Mouse (Mus musculus) cerebellum, postnatal 4 days (tissue): ENCODE data around the gene Ywhab.

Experiments
- DNase-seq, 2 experiments: peaks; one replicate each; pipeline ENCODE4 v3.0.0; 2022; ENCODE audit warnings: low spot score in 2 of 2, mixed read lengths in 1 of 2

The Ywhab gene

GRCm38 (mm10) chr2:163994654-163994976 lies at the start of gene Ywhab:
Gene Ywhab (plus strand): TSS chr2:163994960.
- DNase-seq: no peak

GRCm38 (mm10) chr2:163946221-163946620 lies 48.5 kb upstream of the Ywhab start:
- no peak for DNase-seq

DNA sequence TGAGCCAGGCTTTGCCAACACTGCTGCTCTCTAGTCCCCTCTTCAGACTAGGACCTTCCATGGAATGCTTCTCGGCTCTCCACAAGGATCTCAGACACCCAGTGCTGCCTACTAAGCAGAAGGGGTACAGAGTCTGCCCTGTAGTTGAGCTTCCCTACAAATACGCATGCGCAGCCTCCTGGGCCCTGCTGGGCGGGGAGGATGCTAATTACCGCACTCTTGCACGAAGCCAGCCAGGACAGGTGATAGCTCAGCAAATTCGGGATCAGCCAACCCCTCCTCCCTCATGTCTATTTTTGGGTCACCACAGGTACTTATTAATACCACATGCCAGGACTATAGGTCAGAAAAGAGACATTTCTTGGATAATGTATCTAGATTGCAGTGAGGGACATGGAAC lies 46.8 kb upstream of the Ywhab start:
- no peak for DNase-seq

GRCm38 (mm10) chr2:163951770-163952169 lies 43.0 kb upstream of the Ywhab start:
- peak in 1 of 2 experiments; percentile 65 for DNase-seq

DNA sequence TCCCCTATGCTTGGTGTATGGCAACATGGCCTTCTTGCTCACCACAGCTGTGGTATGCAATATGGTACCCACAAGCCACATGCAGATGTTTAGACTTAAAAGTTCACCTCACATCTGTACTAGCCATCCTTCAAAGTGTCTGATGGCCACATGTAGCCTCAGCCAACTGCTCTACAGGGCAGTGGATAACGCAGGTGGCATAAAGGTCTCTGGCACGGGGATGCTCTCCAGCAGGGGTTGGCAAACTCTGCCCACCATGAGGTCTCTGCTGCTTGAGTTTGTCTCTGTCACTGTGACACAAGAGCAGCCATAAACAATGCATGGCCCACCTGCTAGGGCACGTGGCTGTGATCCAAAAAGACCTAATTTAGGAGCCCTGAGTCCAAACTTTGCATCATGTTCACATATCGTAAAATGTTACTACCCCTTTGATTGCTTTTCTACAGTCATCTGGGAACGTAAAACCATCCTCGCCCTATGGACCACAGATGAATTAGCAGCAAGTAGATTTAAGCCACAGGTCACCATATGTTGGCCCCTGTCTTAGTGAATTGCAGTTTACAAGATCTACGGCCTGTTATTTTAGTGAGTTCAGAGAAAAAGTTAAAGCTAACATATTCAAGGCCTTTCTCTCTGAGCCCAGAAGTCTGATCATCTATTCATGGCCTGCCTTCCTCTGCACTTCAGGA lies 41.0 kb upstream of the Ywhab start:
- DNase-seq: no peak

- peak in 1 of 2 experiments; percentile 42 for DNase-seq
Observed at GRCm38 (mm10) chr2:163964606-163965560, 29.9 kb upstream of the Ywhab start.

DNA sequence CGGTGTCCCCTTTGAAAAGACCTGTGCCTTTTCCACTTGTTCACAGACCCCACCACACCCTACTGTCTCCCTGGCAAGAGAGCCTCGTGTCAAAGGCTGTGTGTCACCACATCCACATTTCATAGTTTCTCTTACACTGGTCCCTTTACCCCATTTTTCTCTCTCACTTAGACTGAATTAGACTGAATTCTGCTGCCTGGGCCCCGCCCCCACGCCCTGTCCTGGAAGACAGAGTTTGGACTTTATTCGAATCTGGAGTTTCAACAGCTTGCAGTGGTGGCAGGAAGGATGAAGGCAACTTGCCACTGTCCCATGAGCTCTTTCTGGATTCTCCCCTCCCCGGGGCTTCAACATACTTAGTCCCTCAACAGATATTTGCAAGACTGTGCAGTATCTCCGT lies 29.1 kb upstream of the Ywhab start:
- DNase-seq: no peak

- DNase-seq: peak; percentile 52 to 75
Observed at GRCm38 (mm10) chr2:163968581-163968980, 26.2 kb upstream of the Ywhab start.

- DNase-seq: no peak
Observed at GRCm38 (mm10) chr2:163970326-163970725, 24.4 kb upstream of the Ywhab start.

- DNase-seq: no peak
Observed at GRCm38 (mm10) chr2:163974056-163974455, 20.7 kb upstream of the Ywhab start.

- DNase-seq: no peak
Observed at GRCm38 (mm10) chr2:163976448-163976847, 18.3 kb upstream of the Ywhab start.

DNA sequence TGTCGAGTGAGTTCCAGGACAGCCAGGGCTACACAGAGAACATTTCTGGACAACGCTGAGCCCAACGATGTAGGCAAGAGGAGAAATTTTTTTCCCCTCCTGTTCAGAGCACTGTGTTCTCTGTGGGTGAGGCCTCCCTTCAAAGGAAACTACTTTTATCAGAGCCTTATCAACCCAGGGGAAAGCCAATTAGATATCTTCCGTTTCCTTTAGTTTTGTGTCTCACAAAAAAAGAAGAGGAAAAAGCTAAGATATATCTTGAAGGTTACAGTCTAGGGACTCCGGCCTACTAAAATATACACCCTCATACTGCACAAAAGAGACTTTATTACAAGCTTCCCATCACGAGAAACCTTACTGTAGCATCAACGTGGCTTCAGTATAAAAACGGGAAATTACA lies 7.5 kb upstream of the Ywhab start:
- no peak for DNase-seq

GRCm38 (mm10) chr2:163992871-163993270 lies 1.9 kb upstream of the Ywhab start:
- no peak for DNase-seq

DNA sequence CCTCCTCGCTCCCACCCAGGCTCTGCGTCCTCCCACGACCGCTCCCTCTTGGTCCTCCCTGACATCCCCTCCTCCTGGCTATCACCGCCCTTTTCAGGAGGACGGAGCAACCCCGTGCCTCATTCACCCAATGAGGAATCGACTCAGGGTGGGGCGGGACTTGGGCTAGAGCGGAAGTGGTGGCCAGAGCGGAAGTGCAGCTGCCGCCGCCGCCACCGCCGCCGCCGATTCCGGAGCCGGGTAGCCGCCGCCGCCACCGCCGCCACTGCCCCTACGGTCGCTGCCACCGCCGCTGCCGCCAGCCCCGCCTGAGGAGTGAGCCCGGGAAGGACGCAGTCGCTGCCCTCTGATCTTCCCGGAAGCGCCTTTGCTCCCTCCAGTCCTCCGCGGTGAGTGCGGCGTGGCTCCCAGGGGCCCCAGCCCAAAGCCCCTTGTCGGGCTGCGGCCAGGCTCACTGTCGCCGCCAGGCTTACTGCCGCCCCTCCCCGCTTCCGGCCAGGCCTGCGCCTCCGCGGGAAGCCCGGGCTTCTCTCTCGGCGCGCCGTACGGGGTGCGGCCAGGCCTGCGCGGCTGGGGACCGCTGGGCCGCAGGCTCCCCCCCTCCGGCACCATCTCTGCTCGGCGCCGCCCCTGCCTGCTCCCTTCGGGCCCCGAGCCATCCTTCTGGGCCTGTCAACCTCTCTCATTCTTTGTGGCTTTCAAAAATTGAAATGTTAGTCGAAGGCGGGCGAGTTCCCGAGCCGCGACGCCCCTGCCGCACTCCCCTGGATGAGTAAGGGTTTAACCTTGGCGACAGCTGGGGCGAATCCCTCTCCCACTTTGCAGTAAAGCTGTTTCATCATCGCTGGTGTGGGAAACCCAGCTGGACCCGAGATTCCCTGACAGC lies 460 bp downstream of the Ywhab start:
- DNase-seq: peak; percentile 79 to 91

GRCm38 (mm10) chr2:163996275-163996674 lies 1.5 kb downstream of the Ywhab start:
- no peak for DNase-seq

DNA sequence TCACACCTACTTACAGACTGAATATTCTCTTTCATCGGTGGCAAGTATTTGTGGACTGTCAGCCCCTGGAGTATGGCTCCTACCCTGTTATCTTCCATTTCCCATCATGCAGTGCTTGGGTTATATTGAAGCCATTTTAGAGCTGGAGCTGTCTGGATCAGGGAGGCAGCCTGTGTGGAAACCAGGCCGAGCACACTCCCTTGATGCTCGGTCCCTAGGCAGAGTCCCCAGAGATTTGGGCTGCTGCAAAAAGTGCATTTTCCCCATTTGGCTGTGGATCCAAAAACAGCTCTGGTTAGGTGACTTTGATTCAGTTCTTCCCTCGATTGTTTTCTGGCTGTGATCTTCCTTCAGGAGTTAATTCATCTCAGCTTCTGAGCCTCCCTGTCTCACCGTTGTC lies 2.1 kb downstream of the Ywhab start:
- DNase-seq: no peak

DNA sequence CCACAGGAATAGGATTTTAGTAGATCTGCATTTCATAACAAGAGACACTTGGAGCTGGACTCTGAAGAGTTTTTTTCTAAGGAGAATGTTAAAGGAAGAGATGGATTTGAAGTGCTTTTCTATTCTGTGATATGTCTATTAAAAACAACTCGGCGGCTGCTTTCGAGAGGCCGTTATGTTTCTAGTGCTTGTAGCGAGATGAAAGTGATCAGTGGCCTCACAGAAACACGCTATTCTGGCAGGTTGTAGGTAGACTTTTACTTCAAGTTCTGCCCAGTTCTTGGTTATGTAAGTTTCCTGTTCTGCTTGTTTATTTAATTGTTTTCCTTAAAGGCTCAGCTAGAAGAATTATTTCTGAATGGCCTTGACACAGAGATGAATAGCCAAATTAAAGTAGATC lies 4.2 kb downstream of the Ywhab start:
- no peak for DNase-seq

DNA sequence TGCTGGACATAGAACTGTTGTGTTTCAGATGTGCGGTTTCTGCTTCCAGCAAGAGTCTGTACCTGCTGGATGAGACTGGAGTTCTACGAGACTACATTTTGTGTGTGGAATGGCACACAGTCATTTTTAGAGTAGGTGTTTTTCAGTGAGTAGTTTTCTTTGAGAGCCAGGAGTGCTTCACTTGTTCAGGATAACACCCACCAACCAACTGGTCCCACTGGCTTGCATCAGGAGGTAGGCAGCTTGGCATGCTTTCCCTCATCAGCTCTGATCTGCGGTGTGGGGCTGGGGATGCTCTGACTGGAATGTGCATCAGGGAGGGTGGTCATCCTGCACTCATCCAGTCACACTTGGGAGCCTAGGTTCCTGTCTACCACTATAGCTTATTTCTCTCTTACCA lies 7.9 kb downstream of the Ywhab start:
- no peak for DNase-seq

GRCm38 (mm10) chr2:164004503-164004902 lies 9.7 kb downstream of the Ywhab start:
- DNase-seq: no peak

DNA sequence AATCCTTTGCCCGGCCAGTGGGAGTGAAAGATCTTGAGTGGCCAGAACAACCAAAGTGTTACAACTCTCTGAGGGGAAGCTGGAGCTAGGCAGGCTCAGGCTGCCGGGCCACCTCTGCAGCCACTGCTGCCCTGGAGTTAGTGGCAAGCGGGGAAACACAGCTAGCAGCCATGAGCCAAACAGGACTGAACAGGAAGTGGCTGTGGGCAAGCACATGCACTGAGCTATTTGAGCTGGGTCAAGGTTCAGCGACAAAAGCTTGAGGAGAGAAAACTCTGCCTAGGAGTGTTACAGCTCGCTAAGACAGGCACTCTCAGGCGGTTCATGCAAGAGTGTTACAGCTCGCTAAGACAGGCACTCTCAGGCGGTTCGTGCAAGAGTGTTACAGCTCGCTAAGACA lies 12.2 kb downstream of the Ywhab start:
- no peak for DNase-seq

DNA sequence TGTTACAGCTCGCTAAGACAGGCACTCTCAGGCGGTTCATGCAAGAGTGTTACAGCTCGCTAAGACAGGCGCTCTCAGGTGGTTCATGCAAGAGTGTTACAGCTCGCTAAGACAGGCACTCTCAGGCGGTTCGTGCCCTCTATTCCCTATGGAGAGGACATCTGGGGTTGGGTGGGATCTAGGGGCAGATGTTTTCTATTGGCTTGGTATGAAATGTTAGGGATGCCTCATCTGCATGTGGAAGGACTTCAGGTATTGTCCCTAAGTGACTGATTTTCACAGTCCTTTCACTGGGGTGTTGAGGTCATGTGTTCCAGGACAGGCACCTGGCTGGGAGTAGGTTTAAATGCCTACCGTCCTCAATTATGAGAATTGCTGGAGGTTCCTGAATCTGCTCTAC lies 12.8 kb downstream of the Ywhab start:
- DNase-seq: no peak

DNA sequence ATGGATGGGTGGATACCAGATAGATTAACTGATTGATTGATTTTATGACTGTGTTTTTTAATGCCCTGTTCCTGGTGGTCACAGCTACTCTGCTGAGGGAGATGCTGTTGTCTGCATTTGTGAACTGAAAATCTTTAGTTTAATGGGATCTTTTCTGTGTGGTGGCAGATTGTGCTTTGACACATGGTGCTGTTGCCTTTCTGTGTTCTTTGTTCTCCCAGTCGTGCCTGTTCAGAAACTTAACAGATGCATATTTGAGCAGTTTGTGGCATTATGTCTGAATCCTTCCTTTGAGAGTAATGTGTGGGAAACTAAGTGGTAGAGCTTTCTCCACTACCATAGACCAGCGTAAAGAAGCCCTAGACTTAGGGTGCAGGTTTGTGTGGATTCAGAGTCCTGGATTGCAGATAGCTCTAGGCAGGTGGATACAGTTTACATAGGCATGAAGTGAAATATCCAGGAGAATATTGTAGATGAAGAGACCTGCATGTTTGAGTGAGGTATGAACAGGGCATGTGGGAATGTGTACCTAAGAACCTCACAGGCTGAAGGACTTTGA lies 13.3 kb downstream of the Ywhab start:
- no peak for DNase-seq
